Mouse (Mus musculus) c-Kit-positive CD71-negative TER-119-negative erythroid progenitor cells, embryonic 14.5 days (primary cell): ENCODE measurements at regions not wholly inside any gene's neighbourhood (a gene's known extent, or its start where the extent isn't known, plus 50 kb on each side); places are given as distances from the start of the nearest gene placed in this dataset.
"Not testable (repeated sequence)": the region's sequence is repeated elsewhere in the genome, so short reads cannot be mapped to it uniquely, and the experiment has no call there.

Experiments used
- DNase-seq: peaks from one replicate; pipeline ENCODE4 v3.0.0-alpha.2; 2013; ENCODE audit warnings: low read depth

DNA sequence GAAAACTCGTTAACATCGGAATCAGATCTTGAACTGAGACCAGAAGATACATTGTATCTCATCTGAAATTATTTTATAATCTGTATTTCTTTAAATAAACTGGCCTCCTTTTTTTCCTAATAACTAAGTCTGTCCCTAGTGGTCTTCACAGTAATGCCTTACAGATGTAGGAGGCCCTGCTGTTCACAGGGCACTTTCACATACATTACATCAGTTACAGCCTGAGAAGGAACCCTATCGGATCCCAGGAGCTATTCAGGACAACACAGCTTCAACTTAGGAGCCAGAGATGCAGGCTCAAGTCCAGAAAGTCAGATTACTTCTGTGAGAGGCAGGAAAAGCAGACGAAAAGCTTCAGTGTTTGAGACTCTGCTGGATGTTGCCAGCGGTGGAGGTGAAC lies 806.2 kb downstream of the Ets1 start:
- DNase-seq = no peak

- no peak for DNase-seq
These were observed 809.9 kb downstream of the Ets1 start for GRCm38 (mm10) chr9:33445902-33446301.

- no peak for DNase-seq
These were observed 839.1 kb downstream of the Ets1 start for GRCm38 (mm10) chr9:33475106-33475505.

DNA sequence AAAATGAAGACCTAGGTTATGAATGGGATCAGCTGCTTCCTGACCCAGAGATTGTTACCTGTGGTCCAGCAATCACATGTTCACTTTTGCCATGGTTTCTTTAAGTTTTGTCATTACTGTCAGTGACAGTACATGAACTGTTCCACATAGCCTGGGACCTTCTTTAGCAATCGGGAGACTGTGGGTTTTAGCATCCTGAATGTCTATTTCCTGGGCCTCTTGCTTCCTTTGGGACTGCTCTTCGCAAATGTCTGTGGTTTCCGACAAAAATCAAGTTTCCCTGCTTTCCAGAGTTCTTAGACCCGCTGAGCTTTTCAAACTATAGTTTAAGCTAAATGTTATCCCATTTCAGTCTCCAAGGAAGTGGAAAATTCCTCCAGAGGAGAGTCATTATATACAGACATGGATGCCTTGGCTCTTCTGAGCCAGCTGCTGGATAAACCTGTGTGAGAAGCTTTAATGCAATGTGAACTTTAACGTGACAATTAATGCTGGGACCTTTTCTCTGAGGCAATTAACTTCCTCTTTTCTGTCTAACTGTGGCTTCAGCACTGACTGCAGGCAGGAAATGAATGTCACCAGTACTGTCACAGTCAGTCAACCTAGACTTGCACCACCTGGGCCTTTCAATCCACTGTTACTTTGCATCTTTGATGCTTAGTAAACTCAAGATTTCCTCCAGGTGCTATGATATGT lies 847.0 kb downstream of the Ets1 start:
- peak; percentile 26 for DNase-seq

GRCm38 (mm10) chr9:33483541-33483846 lies 847.5 kb downstream of the Ets1 start:
- no peak for DNase-seq

DNA sequence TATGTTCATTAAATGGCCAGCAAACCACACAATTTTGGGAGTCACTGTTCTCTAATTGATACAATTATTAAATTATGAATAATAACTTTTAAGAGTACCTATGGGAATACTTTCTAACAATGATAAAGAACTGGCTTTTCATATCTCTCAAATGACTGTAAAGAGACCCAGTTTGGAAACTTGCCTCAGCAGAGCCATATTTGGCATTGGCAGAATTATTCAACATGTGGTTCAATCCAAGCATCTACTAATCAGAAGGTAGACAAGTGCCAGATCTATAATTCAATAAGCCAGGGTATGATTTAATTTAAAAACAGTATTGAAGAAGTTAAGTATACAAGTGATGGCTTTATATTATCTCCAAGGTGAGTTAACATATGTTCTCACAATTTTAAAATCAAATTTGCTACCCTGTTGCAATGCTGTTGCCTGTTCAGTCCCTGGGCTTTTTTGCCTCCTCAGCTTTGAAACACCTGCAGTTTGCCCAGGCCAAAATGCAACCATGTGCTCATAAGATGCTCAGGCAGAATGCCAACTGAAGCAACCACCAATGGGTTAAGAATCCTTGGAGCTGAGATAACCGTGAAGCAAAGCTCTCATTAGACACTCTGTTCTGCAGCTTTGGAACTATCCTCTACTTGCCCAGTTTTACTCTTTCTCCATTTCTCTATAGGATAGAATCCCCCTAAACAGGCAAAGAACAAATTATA lies 897.2 kb downstream of the Ets1 start:
- no peak for DNase-seq

DNA sequence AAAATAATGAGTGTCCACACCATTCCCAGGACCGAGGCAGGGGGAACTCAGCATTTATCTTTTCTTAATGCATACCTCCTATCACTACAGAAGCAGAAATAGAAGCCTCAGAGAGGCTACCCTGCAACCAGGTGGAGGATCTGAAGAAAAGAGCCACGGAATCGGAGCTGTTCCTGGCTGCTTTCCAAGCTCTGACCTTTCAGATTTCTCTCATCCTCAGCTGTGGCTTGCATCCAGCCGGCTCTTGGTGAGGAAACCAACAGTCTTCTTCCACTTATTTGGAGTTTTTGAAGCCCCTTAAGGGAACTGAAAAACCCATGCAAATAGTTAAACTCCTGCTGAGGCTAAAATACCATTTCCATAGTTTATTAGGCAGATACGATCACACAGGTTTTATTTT lies 907.3 kb downstream of the Ets1 start:
- no peak for DNase-seq

DNA sequence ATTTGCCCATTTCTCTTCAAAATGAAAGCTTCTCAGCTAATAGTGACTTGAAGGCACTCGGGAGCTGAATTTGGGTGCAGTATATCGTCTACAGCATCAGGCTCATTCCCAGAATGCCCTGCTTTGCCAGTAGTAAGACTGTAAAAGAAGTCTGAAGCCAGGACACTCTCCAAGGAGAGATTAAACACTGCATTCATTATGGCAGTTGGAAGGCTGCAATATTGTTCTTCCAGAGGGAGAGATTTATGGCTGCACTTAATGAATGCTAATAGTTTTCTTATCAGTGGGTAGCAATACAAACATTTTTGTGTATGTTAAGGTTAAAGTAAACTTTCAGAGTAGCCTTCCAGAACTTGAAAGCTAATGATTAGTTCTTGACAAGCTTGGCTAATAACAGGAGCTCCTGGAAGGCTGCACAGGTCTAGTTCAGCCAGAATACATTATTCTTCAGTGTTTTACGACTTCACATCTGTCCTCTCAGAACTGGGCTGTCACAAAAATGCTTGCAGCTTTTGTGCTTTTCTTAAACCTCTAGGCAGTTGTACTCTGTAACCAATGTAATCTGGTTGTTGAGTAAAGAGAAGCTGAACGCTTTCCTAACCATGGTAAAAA lies 910.2 kb downstream of the Ets1 start:
- no peak for DNase-seq

GRCm38 (mm10) chr9:33549395-33549794 lies 913.4 kb downstream of the Ets1 start:
- DNase-seq = no peak

GRCm38 (mm10) chr9:33571990-33572389 lies 913.7 kb upstream of the Kirrel3 start:
- DNase-seq = no peak

DNA sequence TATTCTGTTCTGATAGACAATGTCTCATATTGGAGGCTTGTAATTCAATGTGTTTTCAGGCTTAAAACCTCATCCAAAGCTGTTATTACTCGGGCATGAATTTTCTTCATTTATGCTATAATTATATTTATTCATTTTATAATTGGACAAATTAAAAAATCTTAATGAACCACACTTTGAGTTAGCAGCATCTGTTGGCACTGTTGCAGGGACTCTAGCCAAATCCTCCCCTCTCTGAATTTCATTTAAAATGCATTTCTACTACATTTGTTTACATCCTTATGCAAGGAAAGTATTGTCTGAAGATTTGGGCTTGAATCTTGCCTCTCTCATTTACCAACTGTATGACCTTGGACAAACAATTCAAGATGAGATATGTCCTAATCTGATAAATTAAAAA lies 874.2 kb upstream of the Kirrel3 start:
- DNase-seq = no peak

DNA sequence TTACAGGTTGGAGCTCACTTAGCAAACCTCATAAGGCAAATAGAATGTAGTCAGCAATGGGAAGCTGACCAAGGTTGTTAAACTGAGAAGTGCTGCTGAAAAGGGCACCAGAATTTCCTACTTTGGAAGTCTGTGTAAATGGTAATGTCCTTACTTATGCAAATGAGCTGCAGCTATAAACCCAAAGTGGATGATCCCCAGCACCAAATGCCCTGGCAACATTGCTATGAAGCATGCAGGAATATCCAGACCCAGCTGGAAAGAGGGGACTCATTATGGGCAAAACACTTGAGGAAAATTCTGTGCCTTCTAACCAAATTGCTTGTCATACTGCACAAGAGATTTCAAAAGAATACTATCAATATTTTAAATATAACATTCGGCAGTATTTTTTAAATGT lies 861.3 kb upstream of the Kirrel3 start:
- no peak for DNase-seq

DNA sequence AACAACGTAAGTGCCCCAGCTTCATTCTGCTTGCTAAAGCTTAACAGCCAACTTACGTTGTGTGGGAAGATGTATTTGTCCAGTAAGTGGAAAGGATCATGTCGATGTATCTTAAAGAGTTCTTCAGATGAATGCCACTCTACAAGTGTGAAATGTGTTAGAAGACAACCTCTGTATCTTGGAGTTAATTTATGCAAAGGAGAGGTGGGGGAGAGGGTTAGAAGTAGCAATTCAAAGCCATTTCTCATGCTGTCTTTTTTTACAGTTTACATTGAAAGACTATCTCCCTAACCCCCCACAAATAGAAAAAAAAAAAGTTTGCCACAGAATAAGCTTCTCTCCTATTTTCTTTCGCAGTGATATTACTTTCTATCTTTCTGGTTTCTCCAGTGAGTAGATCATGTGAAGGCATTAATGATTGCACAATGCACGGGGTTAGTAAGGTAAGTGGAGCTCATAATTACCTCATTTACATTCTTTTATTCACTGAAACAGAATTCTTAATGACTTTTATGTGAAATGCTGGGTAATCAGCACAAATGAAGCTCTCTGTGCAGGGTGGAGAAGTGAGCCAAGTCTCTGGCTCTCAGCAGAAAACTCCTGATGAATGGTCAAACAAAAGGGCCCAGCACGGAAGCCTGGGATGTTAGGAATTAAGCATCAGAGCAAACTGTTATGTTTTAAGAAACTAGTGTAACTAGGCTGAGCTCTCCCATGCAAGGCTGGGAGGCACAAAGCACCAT lies 855.8 kb upstream of the Kirrel3 start:
- DNase-seq = no peak

DNA sequence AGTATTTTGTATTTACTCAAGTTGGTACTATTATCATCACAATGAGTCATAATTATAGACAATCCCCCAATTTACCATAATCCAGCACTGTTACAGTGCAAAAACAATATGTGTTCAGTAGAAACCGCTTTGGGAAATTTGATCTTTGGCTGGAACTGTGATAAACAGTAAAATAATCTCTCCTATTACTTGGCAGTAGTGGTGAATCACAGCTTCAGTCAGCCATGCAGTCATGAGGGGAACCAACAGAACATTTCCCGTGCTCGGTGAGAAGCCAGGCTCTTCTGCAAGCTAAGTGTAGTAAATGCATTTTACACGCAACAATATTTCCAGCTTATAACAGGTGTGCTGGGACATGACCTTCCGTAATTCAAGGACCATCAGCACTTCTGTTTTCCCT lies 822.7 kb upstream of the Kirrel3 start:
- no peak for DNase-seq

- no peak for DNase-seq
These were observed 804.6 kb upstream of the Kirrel3 start for GRCm38 (mm10) chr9:33681129-33681528.

GRCm38 (mm10) chr9:33691731-33692130 lies 794.0 kb upstream of the Kirrel3 start:
- DNase-seq = no peak

GRCm38 (mm10) chr9:33717614-33718013 lies 768.1 kb upstream of the Kirrel3 start:
- DNase-seq = no peak

- no peak for DNase-seq
These were observed 760.9 kb upstream of the Kirrel3 start for GRCm38 (mm10) chr9:33724811-33725210.

DNA sequence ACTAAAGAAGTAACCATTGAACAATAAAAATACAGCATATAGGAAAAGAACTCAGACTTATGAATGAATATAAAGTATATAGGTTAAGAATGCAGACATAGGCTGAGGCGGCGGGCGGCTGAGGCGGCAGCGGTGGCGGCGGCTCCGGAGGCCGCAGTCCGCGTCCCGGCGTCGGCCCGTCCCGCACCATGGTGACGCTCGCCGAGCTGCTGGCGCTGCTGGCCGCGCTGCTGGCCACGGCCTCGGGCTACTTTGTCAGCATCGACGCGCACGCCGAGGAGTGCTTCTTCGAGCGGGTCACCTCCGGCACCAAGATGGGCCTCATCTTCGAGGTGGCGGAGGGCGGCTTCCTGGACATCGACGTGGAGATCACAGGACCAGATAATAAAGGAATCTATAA lies 757.6 kb upstream of the Kirrel3 start:
- not testable (repeated sequence) for DNase-seq

DNA sequence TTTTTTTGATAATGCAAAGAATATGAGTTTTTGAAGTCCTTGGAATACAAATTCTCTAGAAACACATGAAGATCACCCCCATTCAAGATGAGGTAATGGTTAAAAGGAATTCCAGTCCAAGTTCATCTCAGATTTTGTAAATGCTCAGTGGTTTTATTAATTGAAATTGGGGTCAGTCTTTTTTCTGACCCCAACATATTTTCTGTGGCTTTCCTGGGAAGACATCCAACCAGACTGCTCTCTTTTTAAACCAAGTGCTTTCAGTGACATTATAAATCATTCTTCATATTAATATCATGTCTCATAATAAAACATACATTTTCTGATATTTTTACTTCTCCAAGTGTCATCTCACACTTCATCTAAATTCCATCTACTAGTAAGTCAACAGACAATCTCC lies 725.0 kb upstream of the Kirrel3 start:
- DNase-seq = no peak

GRCm38 (mm10) chr9:33766235-33766634 lies 719.5 kb upstream of the Kirrel3 start:
- no peak for DNase-seq

- DNase-seq = no peak
These were observed 715.9 kb upstream of the Kirrel3 start for GRCm38 (mm10) chr9:33769811-33770210.

GRCm38 (mm10) chr9:33774178-33774577 lies 711.5 kb upstream of the Kirrel3 start:
- no peak for DNase-seq
